Mouse (Mus musculus) lung, embryonic 14.5 days (tissue): ENCODE measurements around the gene Rasgef1c. TPM values are rescaled to one million over a fixed set of nuclear protein-coding genes. Genes with fewer than 3 reads are reported as not detected.

Source experiments
- ATAC-seq: fragments of 200-750 bp; cut with Nextera tagmentation; 2 replicates; pipeline ENCODE4 v1.8.0; 2017; ENCODE audit warnings: mild to moderate bottlenecking, moderate TSS enrichment, moderate library complexity; ENCODE audit not compliant: insufficient read depth
- DNase-seq: peaks from one replicate; pipeline ENCODE4 v3.0.0-alpha.2; 2015
- H3K27ac ChIP-seq: fragments of 300-500 bp; sonication (generic); 2 replicates; pipeline ENCODE4 v1.5.1; 2014; ENCODE audit warnings: low read depth, mild to moderate bottlenecking, moderate library complexity
- H3K27me3 ChIP-seq: fragments of 300-500 bp; sonication (generic); 2 replicates; pipeline ENCODE4 v1.6.1; 2014; ENCODE audit warnings: low read length, control low read depth; ENCODE audit not compliant: insufficient read depth
- H3K36me3 ChIP-seq: fragments of 300-500 bp; sonication (generic); 2 replicates; pipeline ENCODE4 v1.6.1; 2014; ENCODE audit warnings: control low read depth; ENCODE audit not compliant: insufficient read depth
- H3K4me1 ChIP-seq: fragments of 300-500 bp; sonication (generic); 2 replicates; pipeline ENCODE4 v1.6.1; 2014; ENCODE audit warnings: antibody characterized with exemption, control low read depth; ENCODE audit not compliant: insufficient read depth
- H3K4me2 ChIP-seq: fragments of 300-500 bp; sonication (generic); 2 replicates; pipeline ENCODE4 v1.6.1; 2014; ENCODE audit warnings: mild to moderate bottlenecking
- H3K4me3 ChIP-seq: fragments of 300-500 bp; sonication (generic); 2 replicates; pipeline ENCODE4 v1.5.1; 2014; ENCODE audit warnings: low read depth, low read length
- H3K9ac ChIP-seq: fragments of 300-500 bp; sonication (generic); 2 replicates; pipeline ENCODE4 v1.6.1; 2014
- H3K9me3 ChIP-seq: fragments of 300-500 bp; sonication (generic); 2 replicates; pipeline ENCODE4 v1.6.1; 2016; ENCODE audit warnings: low read depth, low read length, control low read depth
- CTCF ChIP-seq: IDR thresholded peaks from 2 replicates; pipeline ENCODE4 v1.5.1; 2016; ENCODE audit warnings: antibody characterized with exemption, low read depth
- WGBS: fragments of 180-500 bp; shearing (Covaris S2); extraction: QIAGEN DNeasy Blood & Tissue Kit; methylation state at CpG from one replicate; pipeline ENCODE4 v1.1.7; 2014; 5-methylcytosine and 5-hydroxymethylcytosine counted together
- polyA plus RNA-seq: library from polyadenylated mRNA; unstranded; fragments of >200 nt; fragmentation: Nextera tagmentation; extraction: Ambion mirVana; gene quantifications from 2 replicates; pipeline ENCODE4 v1.2.1, GENCODE M21; 2014

Gene Rasgef1c
- polyA plus RNA-seq, 1 experiment from 2014 or later = 0.09 TPM

GRCm38 (mm10) chr11:49926183-49926582 lies 24.5 kb downstream of the Rasgef1c start:
- Histone ChIP-seq H3K9me3 (no peaks in the 10 kb centered on the region), H3K36me3 (no peaks in the 10 kb centered on the region), H3K9ac (no peak overlapping the region), H3K4me3 (no peak overlapping the region), H3K4me1 (no peaks in the 10 kb centered on the region), H3K27ac (no peak overlapping the region), H3K27me3 (no peaks in the 10 kb centered on the region), H3K4me2 (no peak overlapping the region)
- 66% methylated on average over 7 of the region's 7 CpGs for WGBS
- ATAC-seq (no peak), DNase-seq (peak; percentile 19)
- TF ChIP-seq CTCF = no peak

DNA sequence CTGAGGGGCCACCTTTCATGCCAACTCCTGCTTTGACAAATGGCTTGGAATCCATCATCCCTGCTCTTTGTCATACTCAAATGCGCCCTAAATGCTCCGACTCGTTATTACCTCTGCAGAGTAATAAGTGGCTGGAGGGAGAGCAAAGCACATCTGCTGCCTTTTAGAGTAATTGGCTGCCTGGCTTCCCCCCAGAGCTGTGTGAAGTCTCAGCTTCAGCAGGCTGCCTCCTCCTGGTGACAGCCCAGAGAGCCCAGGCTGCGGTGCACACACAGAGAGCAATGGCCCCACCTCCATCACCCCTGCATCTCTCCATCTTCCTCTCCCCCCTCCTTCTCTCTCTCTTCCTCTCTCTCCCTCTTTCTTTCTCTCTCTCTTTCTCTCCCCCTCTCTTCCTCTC lies 25.5 kb downstream of the Rasgef1c start:
- Histone ChIP-seq H3K27ac (no peak overlapping the region), H3K4me3 (no peak overlapping the region), H3K9me3 (no peaks in the 10 kb centered on the region), H3K27me3 (no peaks in the 10 kb centered on the region), H3K9ac (no peak overlapping the region), H3K36me3 (no peaks in the 10 kb centered on the region), H3K4me1 (no peaks in the 10 kb centered on the region), H3K4me2 (no peak overlapping the region)
- no peak for ATAC-seq
- no peak for TF ChIP-seq CTCF
- WGBS = 30% methylated on average over 4 of the region's 4 CpGs
- no peak for DNase-seq

DNA sequence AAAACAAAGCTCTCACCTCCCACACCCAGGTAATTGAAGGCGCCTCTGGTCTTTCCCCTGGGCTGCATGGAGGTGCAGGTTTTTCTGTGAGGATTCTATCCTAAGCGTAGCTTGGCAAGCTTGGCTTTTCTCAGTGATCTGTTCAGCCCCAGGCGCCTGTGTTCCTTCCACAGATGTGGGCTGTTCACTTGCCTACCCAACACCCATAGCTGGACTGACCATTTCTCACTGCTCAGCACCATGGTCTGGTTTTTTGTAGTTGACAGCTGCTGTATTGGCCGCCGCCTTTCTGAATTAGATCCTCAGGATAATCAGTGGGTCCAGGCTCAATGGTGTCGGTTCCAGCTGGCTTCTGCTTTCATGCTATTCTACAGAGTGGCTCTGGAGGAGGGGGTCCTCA lies 26.0 kb downstream of the Rasgef1c start:
- no peak overlapping the region for H3K27ac ChIP-seq
- 63% methylated on average over 6 of the region's 6 CpGs for WGBS
- no peak overlapping the region for H3K4me2 ChIP-seq
- DNase-seq = no peak
- TF ChIP-seq CTCF = no peak
- no peak overlapping the region for H3K9ac ChIP-seq
- no peaks in the 10 kb centered on the region for H3K9me3 ChIP-seq
- H3K27me3 ChIP-seq = no peaks in the 10 kb centered on the region
- no peaks in the 10 kb centered on the region for H3K4me1 ChIP-seq
- H3K36me3 ChIP-seq = no peaks in the 10 kb centered on the region
- no peak overlapping the region for H3K4me3 ChIP-seq
- no peak for ATAC-seq

DNA sequence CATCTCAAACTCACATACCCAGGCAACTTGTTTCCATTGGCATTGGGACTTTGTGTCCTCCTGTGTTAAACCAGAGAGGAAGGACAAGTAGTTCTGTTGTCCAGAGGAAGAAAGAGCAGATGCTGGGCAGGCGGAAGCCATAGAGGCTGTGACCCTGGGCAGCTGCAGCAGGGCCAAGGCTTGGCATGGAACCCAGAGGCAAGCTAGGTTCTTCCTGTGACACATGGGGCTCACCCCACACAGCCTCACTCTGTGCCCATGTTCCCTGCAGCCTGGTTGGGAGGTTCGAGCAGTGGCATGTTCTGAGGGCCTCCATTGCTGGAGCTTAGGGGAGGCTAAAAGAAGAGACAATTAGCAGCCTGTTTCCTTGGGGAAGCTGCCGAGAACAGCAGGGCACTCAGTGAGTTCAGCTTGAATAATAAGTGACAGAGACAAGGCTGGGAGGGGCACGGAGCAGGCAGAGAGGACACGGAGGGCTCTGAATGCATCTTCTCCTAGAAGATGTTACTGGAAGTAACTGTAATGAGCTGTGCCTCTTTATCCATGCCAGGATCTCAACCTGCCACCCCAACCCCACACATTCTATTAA lies 29.5 kb downstream of the Rasgef1c start:
- H3K4me3 ChIP-seq = no peak overlapping the region
- no peak for TF ChIP-seq CTCF
- no peaks in the 10 kb centered on the region for H3K4me1 ChIP-seq
- H3K36me3 ChIP-seq = no peaks in the 10 kb centered on the region
- H3K9ac ChIP-seq = no peak overlapping the region
- DNase-seq = no peak
- no peaks in the 10 kb centered on the region for H3K27me3 ChIP-seq
- no peak overlapping the region for H3K4me2 ChIP-seq
- no peaks in the 10 kb centered on the region for H3K9me3 ChIP-seq
- 37% methylated on average over 5 of the region's 5 CpGs for WGBS
- ATAC-seq = no peak
- H3K27ac ChIP-seq = no peak overlapping the region

DNA sequence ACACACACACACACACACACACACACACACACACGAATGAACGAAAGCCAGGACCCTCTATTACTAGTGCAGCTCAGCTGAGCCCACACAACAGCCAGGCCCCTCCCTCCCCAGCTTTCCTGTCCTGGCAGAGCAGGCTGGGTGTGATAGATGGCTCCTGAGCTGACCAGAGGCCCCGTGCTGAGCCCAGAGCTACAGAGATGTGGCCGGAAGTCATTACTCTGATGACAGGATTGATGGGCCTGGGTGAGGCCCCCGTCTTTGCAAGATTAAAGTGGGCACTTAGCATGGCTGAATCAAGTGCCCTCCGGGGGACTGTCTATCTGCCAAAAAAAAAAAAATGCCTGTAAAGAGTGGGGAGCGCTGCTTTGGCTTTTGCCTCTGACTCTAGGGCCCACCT lies 30.2 kb downstream of the Rasgef1c start:
- no peak overlapping the region for H3K9ac ChIP-seq
- no peaks in the 10 kb centered on the region for H3K9me3 ChIP-seq
- 6% methylated on average over 7 of the region's 7 CpGs for WGBS
- no peak overlapping the region for H3K27ac ChIP-seq
- DNase-seq (peak; percentile 45), ATAC-seq (peak; percentile 74; the same call in 1 of the 2 replicates)
- no peaks in the 10 kb centered on the region for H3K36me3 ChIP-seq
- no peaks in the 10 kb centered on the region for H3K4me1 ChIP-seq
- H3K4me3 ChIP-seq = no peak overlapping the region
- no peak overlapping the region for H3K4me2 ChIP-seq
- no peaks in the 10 kb centered on the region for H3K27me3 ChIP-seq
- no peak for TF ChIP-seq CTCF

GRCm38 (mm10) chr11:49933811-49934210 lies 32.2 kb downstream of the Rasgef1c start:
- no peak overlapping the region for H3K4me2 ChIP-seq
- no peak for DNase-seq
- no peaks in the 10 kb centered on the region for H3K36me3 ChIP-seq
- no peaks in the 10 kb centered on the region for H3K9me3 ChIP-seq
- no peaks in the 10 kb centered on the region for H3K4me1 ChIP-seq
- no peaks in the 10 kb centered on the region for H3K27me3 ChIP-seq
- ATAC-seq = no peak
- H3K4me3 ChIP-seq = no peak overlapping the region
- no peak for TF ChIP-seq CTCF
- no peak overlapping the region for H3K9ac ChIP-seq
- WGBS = 61% methylated on average over 1 of the region's 1 CpGs
- H3K27ac ChIP-seq = no peak overlapping the region

DNA sequence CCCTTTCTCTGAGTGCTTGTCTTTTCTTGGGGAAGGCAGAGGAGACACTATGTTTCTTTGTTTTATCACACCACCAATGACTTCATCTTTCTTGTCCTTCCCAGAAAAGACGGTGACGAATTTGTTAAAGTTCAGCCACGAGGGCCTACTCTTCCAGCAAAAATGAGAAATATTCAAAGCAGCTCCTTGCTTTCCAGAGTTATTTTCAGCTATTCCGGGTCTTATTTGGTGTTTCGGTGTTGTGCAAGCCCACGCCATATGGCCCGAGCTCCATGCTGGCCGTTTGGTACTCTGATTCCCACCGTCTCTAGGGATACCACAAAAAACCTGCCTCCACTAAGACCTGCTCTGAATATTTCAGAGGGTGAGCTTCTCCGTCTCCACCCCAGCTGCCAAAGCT lies 32.7 kb downstream of the Rasgef1c start:
- no peaks in the 10 kb centered on the region for H3K27me3 ChIP-seq
- peak; percentile 26 for DNase-seq
- H3K9ac ChIP-seq = no peak overlapping the region
- no peaks in the 10 kb centered on the region for H3K9me3 ChIP-seq
- H3K27ac ChIP-seq = no peak overlapping the region
- 32% methylated on average over 10 of the region's 10 CpGs for WGBS
- H3K4me2 ChIP-seq = no peak overlapping the region
- ATAC-seq = no peak
- H3K4me3 ChIP-seq = no peak overlapping the region
- H3K4me1 ChIP-seq = no peaks in the 10 kb centered on the region
- no peaks in the 10 kb centered on the region for H3K36me3 ChIP-seq
- TF ChIP-seq CTCF = no peak

DNA sequence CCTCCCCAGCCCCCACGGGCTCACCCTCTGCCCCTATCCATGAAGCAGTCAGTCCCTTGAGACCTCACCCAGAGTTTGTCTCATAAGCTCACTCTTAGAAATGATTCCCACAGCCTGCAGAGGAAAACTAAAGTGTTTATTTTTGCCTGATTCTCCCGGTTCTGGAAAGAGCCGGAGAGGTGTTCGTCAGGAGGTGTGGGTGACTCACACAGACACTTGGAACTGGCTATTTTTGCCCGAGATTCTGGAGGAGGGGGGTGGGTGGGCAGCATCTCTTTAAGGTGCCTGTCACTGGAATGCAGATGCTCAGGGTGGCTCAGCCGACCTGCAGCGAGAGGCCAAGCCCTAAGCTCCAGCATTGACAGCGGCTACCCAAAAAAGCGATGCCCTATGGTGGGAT lies 34.8 kb downstream of the Rasgef1c start:
- no peak overlapping the region for H3K9ac ChIP-seq
- H3K9me3 ChIP-seq = no peaks in the 10 kb centered on the region
- H3K27me3 ChIP-seq = no peaks in the 10 kb centered on the region
- DNase-seq (no peak), ATAC-seq (no peak)
- no peak for TF ChIP-seq CTCF
- no peak overlapping the region for H3K27ac ChIP-seq
- no peaks in the 10 kb centered on the region for H3K4me1 ChIP-seq
- WGBS = 43% methylated on average over 9 of the region's 9 CpGs
- H3K4me3 ChIP-seq = no peak overlapping the region
- H3K4me2 ChIP-seq = no peak overlapping the region
- H3K36me3 ChIP-seq = no peaks in the 10 kb centered on the region
